Mouse (Mus musculus) bone marrow, adult 2 months (tissue): ENCODE measurements around the gene Gab1.

Source experiments
- CTCF ChIP-seq: fragments of 200-500 bp; IDR thresholded peaks from 2 replicates; pipeline ENCODE4 v1.5.1; 2011; ENCODE audit warnings: low read length, control low read depth; ENCODE audit not compliant: control insufficient read depth, insufficient read depth
- POLR2A ChIP-seq: fragments of 200-500 bp; IDR thresholded peaks from 2 replicates; pipeline ENCODE4 v1.6.1; 2011; ENCODE audit warnings: low read depth, mild to moderate bottlenecking, control low read depth, low read length, borderline replicate concordance; ENCODE audit not compliant: control insufficient read depth

- TF ChIP-seq CTCF: no peak
- no peak for TF ChIP-seq POLR2A
Measured at GRCm38 (mm10) chr8:80911400-80911799, 31.1 kb upstream of the Gab1 start.
